Mouse (Mus musculus) liver, embryonic 16.5 days (tissue): ENCODE data around the gene Armh3. TPM values are rescaled to one million over a fixed set of nuclear protein-coding genes. Genes with fewer than 3 reads are reported as not detected.
"Not testable (repeated sequence)": the region's sequence is repeated elsewhere in the genome, so short reads cannot be mapped to it uniquely, and the experiment has no call there.

Source experiments
- ATAC-seq: fragments of 200-750 bp; cut with Nextera tagmentation; 2 replicates; pipeline ENCODE4 v1.8.0; 2017; ENCODE audit warnings: low read depth, mild to moderate bottlenecking, moderate number of reproducible peaks, moderate library complexity
- H3K27ac ChIP-seq: fragments of 300-500 bp; sonication (generic); 2 replicates; pipeline ENCODE4 v1.5.1; 2014; ENCODE audit warnings: mild to moderate bottlenecking, low read length
- H3K27me3 ChIP-seq: fragments of 300-500 bp; sonication (generic); 2 replicates; pipeline ENCODE4 v1.6.1; 2014; ENCODE audit warnings: low read depth, low read length, mixed read lengths; ENCODE audit not compliant: control insufficient read depth, insufficient read depth
- H3K36me3 ChIP-seq: fragments of 300-500 bp; sonication (generic); 2 replicates; pipeline ENCODE4 v1.6.1; 2014; ENCODE audit warnings: mild to moderate bottlenecking; ENCODE audit not compliant: control insufficient read depth, insufficient read depth
- H3K4me1 ChIP-seq: fragments of 300-500 bp; sonication (generic); 2 replicates; pipeline ENCODE4 v1.6.1; 2014; ENCODE audit warnings: low read depth, low read length, mixed read lengths; ENCODE audit not compliant: control insufficient read depth
- H3K4me2 ChIP-seq: fragments of 300-500 bp; sonication (generic); 2 replicates; pipeline ENCODE4 v1.6.1; 2014; ENCODE audit warnings: low read depth, low read length, mixed read lengths
- H3K4me3 ChIP-seq: fragments of 300-500 bp; sonication (generic); 2 replicates; pipeline ENCODE4 v1.5.1; 2014; ENCODE audit warnings: low read depth, mild to moderate bottlenecking, low read length
- H3K9ac ChIP-seq: fragments of 300-500 bp; sonication (generic); 2 replicates; pipeline ENCODE4 v1.6.1; 2014; ENCODE audit warnings: low read depth, low read length
- H3K9me3 ChIP-seq: fragments of 300-500 bp; sonication (generic); replicated peaks from 2 replicates; pipeline ENCODE4 v1.6.1; 2016; ENCODE audit warnings: low read length; ENCODE audit not compliant: control insufficient read depth
- WGBS: fragments of 180-500 bp; shearing (Covaris S2); extraction: QIAGEN DNeasy Blood & Tissue Kit; methylation state at CpG from one replicate; pipeline ENCODE4 v1.1.7; 2014; ENCODE audit not compliant: insufficient replicate concordance; 5-methylcytosine and 5-hydroxymethylcytosine counted together
- polyA plus RNA-seq: library from polyadenylated mRNA; unstranded; fragments of >200 nt; fragmentation: Nextera tagmentation; extraction: Ambion mirVana; gene quantifications from 2 replicates; pipeline ENCODE4 v1.2.1, GENCODE M21; 2015

Armh3 gene
- polyA plus RNA-seq, 1 experiment from 2014 or later, result 4.7 TPM

DNA sequence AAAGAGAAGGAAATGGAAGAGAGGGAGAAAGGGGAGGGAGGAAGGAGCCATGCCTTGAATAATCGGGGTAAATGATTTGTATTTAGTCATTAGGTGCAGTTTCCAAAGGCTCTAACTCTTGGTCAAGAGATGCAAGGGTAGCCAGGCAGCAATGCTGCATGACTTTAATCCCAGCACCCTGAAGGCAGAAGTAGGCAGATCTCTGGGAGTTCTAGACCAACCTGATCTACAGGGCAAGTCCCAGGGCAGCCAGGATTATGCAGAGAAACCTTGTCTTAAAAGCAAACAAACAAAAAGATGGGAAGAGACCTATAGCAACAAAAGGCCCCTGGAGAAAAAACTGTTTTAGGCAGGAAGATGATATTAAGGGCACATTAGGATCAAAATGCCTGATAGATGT, 1.1 kb upstream of the Armh3 start:
- WGBS, result 58% methylated on average over 1 of the region's 1 CpGs
- no peaks in the 10 kb centered on the region for H3K36me3 ChIP-seq
- no peaks in the 10 kb centered on the region for H3K9me3 ChIP-seq
- no peak for ATAC-seq
- H3K4me2 ChIP-seq, result peak overlapping the region; percentile 63; the same call in 1 of the 2 replicates
- no peak overlapping the region for H3K4me3 ChIP-seq
- H3K27ac ChIP-seq, result no peak overlapping the region
- H3K27me3 ChIP-seq, result no peaks in the 10 kb centered on the region
- H3K9ac ChIP-seq, result no peak overlapping the region
- peaks cover 31% of the 10 kb centered on the region for H3K4me1 ChIP-seq

DNA sequence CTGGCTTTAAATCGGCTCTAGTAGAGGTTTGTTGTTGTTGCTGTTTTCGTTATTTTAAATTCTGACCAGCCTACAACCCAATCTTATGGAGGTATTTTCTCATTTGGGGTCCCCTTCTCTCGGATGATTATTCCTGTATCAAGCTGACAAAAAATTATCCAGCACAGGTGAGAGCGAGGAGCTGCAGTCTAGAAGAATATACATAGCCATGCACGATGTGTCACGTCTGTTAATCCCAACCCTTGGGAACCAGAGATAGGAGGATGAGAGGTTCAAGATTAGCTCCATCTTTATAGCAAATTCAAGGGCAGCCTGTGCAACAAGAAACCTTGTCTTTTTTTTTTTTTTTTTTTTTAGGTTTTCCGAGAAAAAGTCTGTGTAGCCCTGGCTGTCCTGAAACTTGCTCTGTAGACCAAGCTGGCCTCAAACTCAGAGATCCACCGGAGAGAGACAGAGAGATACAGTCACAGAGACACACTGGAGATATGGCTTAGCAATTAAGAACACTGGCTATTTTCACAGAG, 468 bp upstream of the Armh3 start:
- H3K27ac ChIP-seq, result no peak overlapping the region; the same call in 1 of the 2 replicates
- WGBS, result 11% methylated on average over 8 of the region's 8 CpGs
- ATAC-seq, result no peak

DNA sequence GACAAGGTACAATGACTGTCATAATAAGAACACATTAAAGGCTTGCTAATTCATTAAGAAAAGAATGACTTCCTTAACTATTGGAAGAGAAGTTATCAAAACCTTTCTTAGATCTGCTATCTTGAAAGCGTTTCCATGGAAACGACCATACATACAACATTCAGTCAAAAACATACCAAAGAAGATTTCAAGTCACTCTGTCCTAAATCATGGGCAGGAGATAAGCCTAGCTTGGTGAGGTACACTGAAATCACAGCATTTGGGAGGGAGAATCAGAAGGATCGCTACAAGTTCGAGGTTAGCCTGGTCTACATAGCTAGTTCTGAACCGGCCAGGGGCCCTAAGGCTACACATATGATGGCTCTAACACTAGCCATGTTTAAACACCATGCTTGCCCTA, 923 bp downstream of the Armh3 start:
- Histone ChIP-seq H3K36me3 (no peaks in the 10 kb centered on the region), H3K27me3 (no peaks in the 10 kb centered on the region), H3K4me1 (peaks cover 16% of the 10 kb centered on the region), H3K4me2 (peak overlapping the region; percentile 63), H3K27ac (no peak overlapping the region), H3K4me3 (peak overlapping the region; percentile 90), H3K9me3 (no peaks in the 10 kb centered on the region), H3K9ac (peak overlapping the region; percentile 87)
- ATAC-seq, result no peak
- 41% methylated on average over 5 of the region's 5 CpGs for WGBS

More for the DNA sequence above, 468 bp upstream of the Armh3 start:
- H3K9ac ChIP-seq, result peak overlapping the region; percentile 87
- peak overlapping the region; percentile 63 for H3K4me2 ChIP-seq
- H3K9me3 ChIP-seq, result no peaks in the 10 kb centered on the region
- H3K4me1 ChIP-seq, result peaks cover 24% of the 10 kb centered on the region
- no peaks in the 10 kb centered on the region for H3K36me3 ChIP-seq
- H3K4me3 ChIP-seq, result peak overlapping the region; percentile 90
- H3K27me3 ChIP-seq, result no peaks in the 10 kb centered on the region

DNA sequence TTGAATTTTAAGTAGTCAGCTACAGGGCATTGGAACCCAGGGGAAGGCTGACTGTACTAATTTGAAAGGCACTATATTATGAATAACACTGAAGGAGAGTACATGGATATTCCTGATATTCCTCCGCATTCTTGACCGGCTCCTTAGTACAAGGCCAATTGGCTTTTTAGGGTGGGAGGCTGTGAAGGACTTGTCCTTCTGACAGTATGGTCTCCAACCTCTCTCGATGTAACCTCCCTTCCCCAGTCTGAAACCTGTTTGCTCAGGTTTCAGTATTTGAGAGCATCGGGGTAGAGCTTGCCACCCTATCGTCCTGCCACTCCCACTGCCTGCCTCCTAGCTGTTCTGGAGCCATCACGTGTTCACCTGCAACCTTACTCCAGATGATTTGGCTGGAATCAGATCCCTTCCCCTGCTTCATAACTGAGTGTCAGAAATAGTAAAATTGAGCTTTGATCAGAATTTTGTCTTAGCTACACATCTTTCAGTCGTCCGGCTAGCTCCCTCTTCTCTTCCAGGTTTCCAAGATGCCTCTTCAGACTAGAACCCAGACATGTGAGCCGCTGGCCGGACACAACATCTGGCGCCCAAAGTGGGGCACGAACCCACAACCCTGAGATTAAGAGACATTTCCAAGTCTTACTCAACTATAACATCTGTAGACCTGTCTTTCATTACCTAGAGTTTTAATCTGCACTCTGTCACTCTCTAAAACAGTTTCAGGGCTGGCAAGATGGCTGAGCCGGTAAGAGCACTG, 4.1 kb downstream of the Armh3 start:
- H3K36me3 ChIP-seq, result no peaks in the 10 kb centered on the region
- H3K9me3 ChIP-seq, result no peaks in the 10 kb centered on the region
- ATAC-seq, result no peak
- H3K4me2 ChIP-seq, result no peak overlapping the region
- 81% methylated on average over 13 of the region's 13 CpGs for WGBS
- H3K27me3 ChIP-seq, result no peaks in the 10 kb centered on the region
- no peak overlapping the region for H3K9ac ChIP-seq
- H3K27ac ChIP-seq, result no peak overlapping the region
- H3K4me3 ChIP-seq, result no peak overlapping the region
- peaks cover 15% of the 10 kb centered on the region for H3K4me1 ChIP-seq

DNA sequence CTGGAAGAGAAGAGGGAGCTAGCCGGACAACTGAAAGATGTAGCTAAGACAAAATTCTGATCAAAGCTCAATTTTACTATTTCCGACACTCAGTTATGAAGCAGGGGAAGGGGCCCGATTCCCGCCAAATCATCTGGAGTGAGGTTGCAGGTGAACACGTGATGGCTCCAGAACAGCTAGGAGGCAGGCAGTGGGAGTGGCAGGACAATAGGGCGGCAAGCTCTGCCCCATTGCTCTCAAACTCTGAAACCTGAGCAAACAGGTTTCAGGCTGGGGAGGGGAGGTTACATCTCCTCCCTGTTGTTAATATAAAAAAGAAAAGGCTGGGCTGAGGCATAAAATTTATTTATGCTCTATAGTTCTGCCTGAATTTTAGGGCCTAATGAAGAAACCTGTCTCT, 4.8 kb downstream of the Armh3 start:
- 70% methylated on average over 6 of the region's 6 CpGs for WGBS
- not testable (repeated sequence) for H3K27ac ChIP-seq, ATAC-seq

DNA sequence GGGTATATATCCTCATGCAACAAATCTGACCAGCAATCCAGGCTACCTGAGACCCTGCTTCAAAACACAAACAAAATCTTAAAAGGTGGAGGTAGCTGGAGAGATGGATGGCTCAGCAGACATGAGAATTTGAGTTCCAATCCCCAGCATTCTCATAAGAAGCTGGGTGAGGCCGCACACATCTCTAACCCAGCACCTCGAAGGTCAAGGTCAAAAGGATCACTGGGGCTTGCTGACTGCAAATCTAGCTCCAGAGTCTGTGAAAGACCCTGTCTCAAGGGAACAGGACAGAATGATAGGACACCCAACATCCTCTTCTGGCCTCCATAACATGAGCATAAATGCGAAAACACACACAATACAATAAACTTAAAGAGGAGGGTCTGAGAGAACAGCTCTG, 7.1 kb downstream of the Armh3 start:
- no peaks in the 10 kb centered on the region for H3K36me3 ChIP-seq
- H3K4me3 ChIP-seq, result no peak overlapping the region
- no peak overlapping the region for H3K27ac ChIP-seq
- WGBS, result 80% methylated on average over 3 of the region's 3 CpGs
- no peak for ATAC-seq
- H3K27me3 ChIP-seq, result no peaks in the 10 kb centered on the region
- H3K4me1 ChIP-seq, result no peaks in the 10 kb centered on the region
- no peak overlapping the region for H3K9ac ChIP-seq
- H3K4me2 ChIP-seq, result no peak overlapping the region
- no peaks in the 10 kb centered on the region for H3K9me3 ChIP-seq

More for the DNA sequence above, 4.8 kb downstream of the Armh3 start:
- H3K4me1 ChIP-seq, H3K4me3 ChIP-seq, H3K27me3 ChIP-seq, H3K36me3 ChIP-seq, H3K9ac ChIP-seq, H3K9me3 ChIP-seq, H3K4me2 ChIP-seq: not testable (repeated sequence)

DNA sequence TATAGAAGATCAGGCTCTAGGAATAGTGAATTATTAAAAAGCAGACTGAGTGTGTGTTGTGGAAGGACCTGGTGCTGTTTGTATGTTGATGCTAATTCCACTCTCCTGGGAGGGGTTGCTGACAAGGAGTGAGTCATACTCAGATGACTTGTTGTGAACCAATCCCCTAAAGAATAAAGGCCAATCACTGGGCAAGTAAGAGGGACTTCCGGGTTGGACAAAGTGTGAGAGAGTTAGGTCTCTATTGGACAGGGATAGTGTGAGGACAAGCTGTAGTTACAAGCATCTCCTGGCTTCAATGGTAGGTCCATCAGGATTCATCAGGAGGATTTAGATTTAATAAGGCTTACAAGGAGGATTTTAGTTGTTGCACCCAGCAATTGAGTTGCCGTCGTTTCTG, 10.1 kb downstream of the Armh3 start:
- H3K4me2 ChIP-seq, result no peak overlapping the region
- H3K4me1 ChIP-seq, result no peaks in the 10 kb centered on the region
- ATAC-seq, result no peak
- no peaks in the 10 kb centered on the region for H3K27me3 ChIP-seq
- no peaks in the 10 kb centered on the region for H3K36me3 ChIP-seq
- no peak overlapping the region for H3K9ac ChIP-seq
- WGBS, result 79% methylated on average over 3 of the region's 3 CpGs
- no peaks in the 10 kb centered on the region for H3K9me3 ChIP-seq
- no peak overlapping the region for H3K27ac ChIP-seq
- H3K4me3 ChIP-seq, result no peak overlapping the region

DNA sequence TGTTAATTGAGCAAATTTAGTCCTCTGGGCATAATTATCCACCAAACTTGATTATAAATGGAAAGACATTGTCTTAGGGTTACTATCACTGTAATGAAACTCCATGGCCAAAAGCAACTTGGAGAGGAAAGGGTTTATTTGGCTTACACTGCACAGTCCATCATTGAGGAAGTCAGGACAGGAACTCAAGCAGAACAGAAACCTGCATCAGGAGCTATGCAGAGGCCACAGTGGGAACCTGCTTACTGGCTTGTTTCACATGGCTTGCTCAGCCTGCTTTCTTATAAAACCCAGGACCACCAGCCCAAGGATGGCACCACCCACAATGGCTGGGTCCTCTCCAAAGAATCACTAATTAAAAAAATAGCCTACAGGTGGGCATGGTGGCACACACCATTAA, 13.9 kb downstream of the Armh3 start:
- Histone ChIP-seq H3K36me3 (no peaks in the 10 kb centered on the region), H3K4me2 (no peak overlapping the region), H3K4me3 (no peak overlapping the region), H3K9ac (no peak overlapping the region), H3K9me3 (no peaks in the 10 kb centered on the region), H3K27ac (no peak overlapping the region), H3K4me1 (no peaks in the 10 kb centered on the region), H3K27me3 (no peaks in the 10 kb centered on the region)
- no peak for ATAC-seq

DNA sequence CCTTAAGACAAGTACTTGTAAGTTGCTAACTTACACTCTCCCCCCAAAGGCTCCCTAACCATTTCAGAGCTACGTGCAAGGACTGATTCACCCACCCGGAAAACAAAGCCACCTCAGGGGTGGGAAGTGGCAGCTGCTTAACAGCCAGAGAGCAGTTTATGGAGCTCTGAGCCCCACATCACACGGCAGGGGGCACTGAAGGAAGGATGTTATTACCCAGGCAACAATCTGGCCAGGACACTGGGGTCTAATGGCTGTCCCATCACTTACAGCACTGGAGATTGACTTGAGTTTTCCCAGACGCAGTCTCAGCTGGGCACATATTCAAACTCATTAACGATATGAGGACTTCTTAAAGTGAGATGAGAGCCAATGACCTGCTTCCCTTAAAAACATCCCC, 37.5 kb downstream of the Armh3 start:
- no peak overlapping the region for H3K4me2 ChIP-seq
- 60% methylated on average over 5 of the region's 5 CpGs for WGBS

More for the DNA sequence above, 37.5 kb downstream of the Armh3 start:
- no peak overlapping the region for H3K27ac ChIP-seq
- no peak for ATAC-seq
- H3K36me3 ChIP-seq, result no peaks in the 10 kb centered on the region; the same call in 1 of the 2 replicates
- H3K27me3 ChIP-seq, result no peaks in the 10 kb centered on the region
- no peak overlapping the region for H3K9ac ChIP-seq
- no peaks in the 10 kb centered on the region for H3K9me3 ChIP-seq
- no peak overlapping the region for H3K4me3 ChIP-seq
- H3K4me1 ChIP-seq, result no peaks in the 10 kb centered on the region
